Mouse (Mus musculus) midbrain, embryonic 14.5 days (tissue): ENCODE data around the gene Nme7. TPM values are rescaled to one million over a fixed set of nuclear protein-coding genes. Genes with fewer than 3 reads are reported as not detected.

Experiments
- ATAC-seq: fragments of 200-750 bp; cut with Nextera tagmentation; 2 replicates; pipeline ENCODE4 v1.8.0; 2017; ENCODE audit warnings: moderate number of reproducible peaks, moderate library complexity; ENCODE audit not compliant: low FRiP score, low TSS enrichment
- DNase-seq: peaks from one replicate; pipeline ENCODE4 v3.0.0-alpha.2; 2015
- H3K27ac ChIP-seq: fragments of 300-500 bp; sonication (generic); replicated peaks from 2 replicates; pipeline ENCODE4 v1.5.1; 2014; ENCODE audit warnings: mild to moderate bottlenecking, low read depth, low read length, moderate library complexity
- H3K27me3 ChIP-seq: fragments of 300-500 bp; sonication (generic); 2 replicates; pipeline ENCODE4 v1.6.1; 2014; ENCODE audit warnings: low read length, control low read depth, mixed read lengths; ENCODE audit not compliant: control insufficient read depth, insufficient read depth
- H3K36me3 ChIP-seq: fragments of 300-500 bp; sonication (generic); 2 replicates; pipeline ENCODE4 v1.6.1; 2014; ENCODE audit warnings: low read length, control low read depth; ENCODE audit not compliant: control insufficient read depth, insufficient read depth
- H3K4me1 ChIP-seq: fragments of 300-500 bp; sonication (generic); 2 replicates; pipeline ENCODE4 v1.6.1; 2014; ENCODE audit warnings: mild to moderate bottlenecking, antibody characterized with exemption, low read length, control low read depth; ENCODE audit not compliant: control insufficient read depth, insufficient read depth
- H3K4me2 ChIP-seq: fragments of 300-500 bp; sonication (generic); 2 replicates; pipeline ENCODE4 v1.6.1; 2014; ENCODE audit warnings: mild to moderate bottlenecking, low read length, moderate library complexity
- H3K4me3 ChIP-seq: fragments of 300-500 bp; sonication (generic); replicated peaks from 2 replicates; pipeline ENCODE4 v1.5.1; 2014; ENCODE audit warnings: low read depth, low read length
- H3K9ac ChIP-seq: fragments of 300-500 bp; sonication (generic); replicated peaks from 2 replicates; pipeline ENCODE4 v1.6.1; 2014; ENCODE audit warnings: mild to moderate bottlenecking, low read length, moderate library complexity
- H3K9me3 ChIP-seq: fragments of 300-500 bp; sonication (generic); 2 replicates; pipeline ENCODE4 v1.6.1; 2016; ENCODE audit warnings: low read length, control low read depth, mixed read lengths; ENCODE audit not compliant: control insufficient read depth
- WGBS: fragments of 180-500 bp; shearing (Covaris S2); extraction: QIAGEN DNeasy Blood & Tissue Kit; methylation state at CpG from one replicate; pipeline ENCODE4 v1.1.7; 2014; 5-methylcytosine and 5-hydroxymethylcytosine counted together
- polyA plus RNA-seq: library from polyadenylated mRNA; unstranded; fragments of >200 nt; fragmentation: Nextera tagmentation; extraction: Ambion mirVana; gene quantifications from 2 replicates; pipeline ENCODE4 v1.2.1, GENCODE M21; 2014

The Nme7 gene
- polyA plus RNA-seq, 1 experiment from 2014 or later, result 29.4 TPM

DNA sequence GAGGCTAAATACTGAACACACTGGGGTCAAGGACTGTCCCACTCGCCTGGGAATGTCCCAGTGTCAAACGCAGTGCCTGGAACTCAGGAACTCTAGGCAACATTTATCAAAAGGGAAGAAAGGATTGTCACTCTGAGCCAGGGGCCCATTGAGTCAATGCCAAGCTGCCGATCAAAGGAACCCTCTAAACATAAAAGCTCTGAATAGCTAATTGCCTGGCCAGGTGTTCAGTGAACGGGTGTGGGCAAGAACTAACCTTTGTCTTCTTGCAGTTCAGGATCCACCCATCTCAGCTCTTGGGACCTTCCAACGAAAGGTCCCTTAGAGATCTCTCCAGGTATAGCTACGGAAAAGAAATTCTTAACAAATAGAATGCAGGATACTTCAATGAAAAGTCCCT is 167.1 kb downstream of the Nme7 start:
- DNase-seq, result no peak
- H3K4me2 ChIP-seq, result no peak overlapping the region
- no peaks in the 10 kb centered on the region for H3K9me3 ChIP-seq
- 65% methylated on average over 6 of the region's 6 CpGs for WGBS
- H3K9ac ChIP-seq, result no peak overlapping the region
- no peaks in the 10 kb centered on the region for H3K27me3 ChIP-seq
- no peak for ATAC-seq
- H3K4me3 ChIP-seq, result no peak overlapping the region
- no peaks in the 10 kb centered on the region for H3K36me3 ChIP-seq
- no peak overlapping the region for H3K27ac ChIP-seq
- peaks cover 8% of the 10 kb centered on the region for H3K4me1 ChIP-seq

DNA sequence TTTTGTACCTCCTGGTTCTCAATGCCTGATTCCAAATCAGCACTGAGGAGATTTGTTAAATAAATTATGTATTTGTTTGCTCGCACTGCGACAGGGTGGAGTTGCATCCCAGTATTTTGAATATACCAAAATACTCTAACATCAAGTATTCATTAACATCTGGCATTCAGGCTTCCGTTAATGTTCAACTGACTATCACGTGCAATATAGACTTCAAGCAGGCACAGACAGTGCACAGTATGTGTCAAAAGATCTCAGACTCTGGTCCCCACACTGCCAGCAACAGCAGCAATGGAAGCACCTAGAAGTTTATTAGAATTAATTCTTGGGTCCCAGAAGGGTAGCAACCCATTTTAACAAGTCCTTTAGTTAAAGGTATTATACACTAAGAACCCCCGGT is 167.7 kb downstream of the Nme7 start:
- Histone ChIP-seq H3K27me3 (no peaks in the 10 kb centered on the region), H3K36me3 (no peaks in the 10 kb centered on the region), H3K9me3 (no peaks in the 10 kb centered on the region), H3K4me2 (no peak overlapping the region), H3K9ac (no peak overlapping the region), H3K4me3 (no peak overlapping the region), H3K27ac (no peak overlapping the region), H3K4me1 (peaks cover 8% of the 10 kb centered on the region)
- no peak for DNase-seq
- WGBS, result 95% methylated on average over 5 of the region's 5 CpGs
- ATAC-seq, result no peak

DNA sequence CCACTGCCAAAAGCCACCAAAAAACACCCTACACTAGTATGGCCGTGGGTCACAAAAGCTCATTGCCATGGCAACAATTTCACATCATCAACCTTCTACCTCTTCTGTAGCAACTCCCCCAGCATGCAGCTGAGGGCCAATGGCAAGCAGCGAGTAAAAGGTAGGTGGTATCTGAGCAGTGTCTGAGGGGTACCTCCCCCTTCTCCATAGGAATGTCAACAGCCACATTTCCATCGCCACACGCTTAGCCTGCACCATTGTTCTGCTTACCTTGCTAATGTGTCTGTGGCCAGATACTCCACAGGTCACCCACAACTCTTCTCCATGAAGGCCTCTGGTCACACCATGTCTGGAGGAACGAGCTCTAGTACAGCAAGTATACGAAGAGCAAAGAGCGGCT is 169.5 kb downstream of the Nme7 start:
- ATAC-seq (no peak), DNase-seq (no peak)
- H3K9ac ChIP-seq, result no peak overlapping the region
- H3K9me3 ChIP-seq, result no peaks in the 10 kb centered on the region
- H3K27ac ChIP-seq, result no peak overlapping the region
- 88% methylated on average over 7 of the region's 7 CpGs for WGBS
- H3K4me2 ChIP-seq, result no peak overlapping the region
- H3K4me1 ChIP-seq, result peaks cover 8% of the 10 kb centered on the region
- H3K36me3 ChIP-seq, result no peaks in the 10 kb centered on the region
- no peak overlapping the region for H3K4me3 ChIP-seq
- H3K27me3 ChIP-seq, result no peaks in the 10 kb centered on the region

DNA sequence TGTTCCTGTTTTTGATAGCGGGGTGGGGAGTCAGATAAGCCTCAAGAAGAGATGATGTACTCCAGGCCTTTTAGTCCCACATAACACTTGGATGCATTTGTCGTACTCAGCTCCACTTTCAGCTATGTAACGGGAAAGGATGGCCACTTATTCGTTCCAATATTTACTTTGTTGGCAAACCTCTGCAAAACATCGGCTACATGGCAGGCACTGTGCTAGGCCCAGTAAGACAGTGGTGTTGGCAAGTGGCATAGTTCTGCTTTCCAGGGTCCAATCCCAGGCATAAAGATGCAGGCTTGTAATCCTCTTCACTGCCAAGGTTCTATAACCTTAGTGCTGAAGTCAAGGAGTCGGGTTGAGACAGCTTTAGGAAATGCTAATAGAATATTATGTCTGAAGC is 170.4 kb downstream of the Nme7 start:
- no peak overlapping the region for H3K4me2 ChIP-seq
- H3K9me3 ChIP-seq, result no peaks in the 10 kb centered on the region
- ATAC-seq, result no peak
- peak overlapping the region; percentile 26; the same call in 1 of the 2 replicates for H3K27ac ChIP-seq
- peaks cover 8% of the 10 kb centered on the region for H3K4me1 ChIP-seq
- H3K9ac ChIP-seq, result no peak overlapping the region
- H3K4me3 ChIP-seq, result no peak overlapping the region
- WGBS, result 89% methylated on average over 6 of the region's 6 CpGs
- H3K36me3 ChIP-seq, result no peaks in the 10 kb centered on the region
- DNase-seq, result no peak
- H3K27me3 ChIP-seq, result no peaks in the 10 kb centered on the region

DNA sequence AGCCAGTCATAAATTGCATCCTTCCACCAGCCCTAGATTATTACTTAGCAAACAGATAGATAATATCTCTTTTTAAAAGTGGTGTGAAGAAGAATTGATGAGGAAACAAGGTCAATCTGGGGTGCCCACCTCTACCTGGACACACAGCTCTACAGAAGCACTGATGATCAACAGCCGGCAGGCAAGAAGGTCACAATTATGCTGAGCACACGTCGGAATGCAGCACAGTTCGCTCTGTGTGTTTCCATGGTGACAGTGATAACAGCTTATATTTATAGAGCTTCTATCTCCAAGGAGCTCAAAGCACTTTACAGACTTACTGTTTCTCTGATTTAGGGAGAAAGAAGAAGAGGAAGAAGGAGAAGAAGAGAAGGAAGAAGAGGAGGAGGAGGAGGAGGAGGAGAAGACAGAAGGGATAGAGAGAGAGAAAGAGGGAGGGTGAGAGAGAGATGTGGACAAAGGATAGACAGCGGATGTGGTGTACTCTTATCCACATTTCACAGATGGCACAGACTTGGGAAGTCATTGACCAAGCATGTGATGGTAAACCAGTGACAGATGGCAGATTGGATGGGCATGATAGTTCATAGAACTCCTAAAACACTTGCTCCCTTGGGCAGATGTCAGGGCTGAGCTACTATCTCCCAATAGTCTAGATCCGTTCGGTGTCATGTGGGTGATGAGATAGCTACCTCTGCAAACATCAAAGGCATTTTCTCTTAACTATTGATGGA is 171.0 kb downstream of the Nme7 start:
- no peak overlapping the region for H3K9ac ChIP-seq
- H3K4me2 ChIP-seq, result no peak overlapping the region
- H3K27ac ChIP-seq, result 0 out of 2 replicates have a peak overlapping the region, but pooled peaks have one; percentile 26
- WGBS, result 61% methylated on average over 7 of the region's 7 CpGs
- peak; percentile 67; the same call in 1 of the 2 replicates for ATAC-seq
- DNase-seq, result peak; percentile 76
- H3K36me3 ChIP-seq, result no peaks in the 10 kb centered on the region
- no peaks in the 10 kb centered on the region for H3K9me3 ChIP-seq
- H3K4me3 ChIP-seq, result no peak overlapping the region
- peaks cover 8% of the 10 kb centered on the region for H3K4me1 ChIP-seq
- H3K27me3 ChIP-seq, result no peaks in the 10 kb centered on the region

DNA sequence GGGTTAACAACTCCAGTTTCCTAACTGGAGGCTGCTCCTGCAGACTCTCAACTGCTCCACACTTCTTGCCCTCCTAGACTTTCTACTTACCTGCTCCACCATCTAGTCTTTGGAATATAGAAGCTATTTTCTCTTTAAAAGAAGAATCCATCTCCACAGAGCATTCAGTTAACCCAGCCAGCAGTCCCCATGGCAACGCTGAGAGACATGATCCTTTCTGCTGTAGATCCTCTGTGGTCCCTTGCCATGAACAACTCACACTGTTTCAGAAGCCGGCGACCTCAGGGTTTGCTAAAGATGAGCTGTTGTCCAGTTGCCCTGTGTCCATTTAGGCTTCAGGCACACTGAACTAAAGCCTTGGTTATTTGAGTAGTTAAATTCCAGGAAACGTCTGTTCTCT is 172.0 kb downstream of the Nme7 start:
- no peaks in the 10 kb centered on the region for H3K27me3 ChIP-seq
- no peak overlapping the region for H3K4me3 ChIP-seq
- H3K4me2 ChIP-seq, result no peak overlapping the region
- no peak overlapping the region for H3K9ac ChIP-seq
- H3K4me1 ChIP-seq, result peaks cover 8% of the 10 kb centered on the region
- DNase-seq, result no peak
- no peak overlapping the region for H3K27ac ChIP-seq
- ATAC-seq, result no peak
- H3K36me3 ChIP-seq, result no peaks in the 10 kb centered on the region
- WGBS, result 84% methylated on average over 4 of the region's 4 CpGs
- H3K9me3 ChIP-seq, result no peaks in the 10 kb centered on the region

DNA sequence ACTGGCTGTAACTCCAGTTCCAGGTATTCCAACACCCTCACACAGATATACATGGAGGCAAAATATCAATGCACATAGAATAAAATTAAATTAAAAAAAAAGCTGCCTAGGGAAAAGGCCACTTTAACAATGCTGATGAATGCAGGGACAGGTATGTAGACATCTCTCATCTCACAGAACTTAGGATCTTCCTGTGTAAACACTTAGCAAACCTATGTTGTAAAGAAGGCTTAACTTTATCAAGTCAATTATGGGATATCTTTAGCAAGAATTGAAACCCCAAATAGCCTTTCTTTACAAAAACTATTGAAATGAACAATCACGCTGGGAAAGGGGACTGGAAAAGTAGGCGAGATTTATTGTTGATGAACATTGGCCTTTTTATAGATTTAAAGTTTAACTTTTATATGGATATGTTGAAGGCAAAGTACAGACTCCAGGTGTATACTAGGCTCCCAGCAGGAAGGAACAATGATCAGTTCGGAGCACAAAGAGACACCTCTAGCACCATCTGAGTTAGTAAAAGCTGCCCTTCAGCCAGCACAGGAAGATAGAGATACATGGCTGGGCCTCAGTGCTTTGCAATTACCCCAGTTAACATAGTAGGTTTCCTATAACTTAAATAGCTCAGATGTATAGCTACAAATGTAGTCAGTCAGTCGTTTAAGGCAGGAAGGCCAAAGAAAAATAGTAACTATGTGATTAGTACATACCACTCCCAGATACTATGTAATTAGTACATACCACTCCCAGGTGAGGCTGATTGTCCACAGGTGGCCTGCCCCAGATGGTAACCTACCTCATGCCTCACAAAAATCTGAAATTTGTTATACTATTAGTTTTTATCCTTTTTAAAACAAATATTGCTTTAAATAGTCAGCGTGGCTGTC is 177.1 kb downstream of the Nme7 start:
- Histone ChIP-seq H3K36me3 (no peaks in the 10 kb centered on the region), H3K4me2 (no peak overlapping the region), H3K27me3 (no peaks in the 10 kb centered on the region), H3K9ac (no peak overlapping the region), H3K27ac (no peak overlapping the region), H3K9me3 (no peaks in the 10 kb centered on the region), H3K4me1 (no peaks in the 10 kb centered on the region), H3K4me3 (no peak overlapping the region)
- WGBS, result 92% methylated on average over 5 of the region's 5 CpGs
- ATAC-seq, result no peak
- DNase-seq, result no peak

DNA sequence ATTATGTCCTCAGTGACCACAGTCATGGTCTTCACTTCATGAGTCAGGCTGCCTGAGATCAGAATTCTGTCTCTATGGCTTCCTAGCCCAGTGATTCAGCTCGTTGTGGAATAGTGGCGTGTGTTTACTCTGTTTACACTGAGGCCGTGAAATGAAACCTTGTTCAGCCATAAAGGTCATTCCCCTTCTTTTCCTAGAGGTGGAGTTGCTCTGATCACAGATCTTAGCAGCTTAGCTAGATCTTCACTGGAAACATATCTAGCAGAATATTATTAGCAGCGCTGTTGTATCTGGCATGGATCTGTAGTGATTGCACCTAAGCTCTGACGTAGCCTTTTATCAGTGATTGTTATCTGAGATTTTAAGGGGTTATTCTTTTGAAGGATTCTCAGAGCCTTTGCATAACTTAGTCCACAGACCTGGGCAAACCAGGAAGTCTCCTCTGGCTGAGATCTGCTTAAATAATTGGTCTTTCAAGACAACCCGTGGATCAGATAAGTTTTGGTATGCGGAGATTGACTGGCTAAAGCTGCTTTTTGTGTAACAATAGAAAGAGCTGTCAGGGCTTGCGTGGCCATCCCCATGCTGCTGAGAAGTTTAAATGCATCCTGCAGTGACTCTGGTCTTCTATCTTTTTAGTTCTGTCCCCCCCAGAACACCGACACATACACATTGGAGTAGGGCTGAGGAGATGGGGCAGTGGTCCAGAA is 177.9 kb downstream of the Nme7 start:
- H3K4me3 ChIP-seq, result no peak overlapping the region
- DNase-seq (no peak), ATAC-seq (no peak)
- H3K9ac ChIP-seq, result no peak overlapping the region
- H3K36me3 ChIP-seq, result no peaks in the 10 kb centered on the region
- WGBS, result 44% methylated on average over 9 of the region's 9 CpGs
- H3K27ac ChIP-seq, result no peak overlapping the region
- no peaks in the 10 kb centered on the region for H3K9me3 ChIP-seq
- no peaks in the 10 kb centered on the region for H3K4me1 ChIP-seq
- H3K27me3 ChIP-seq, result no peaks in the 10 kb centered on the region
- no peak overlapping the region for H3K4me2 ChIP-seq
